ENCODE assay signal across 8 mouse cellular contexts in genomic region chr13:16017777-16018176, GRCm38 (mm10). TPM values are rescaled to one million over a fixed set of nuclear protein-coding genes. Genes with fewer than 3 reads are reported as not detected.
A peak's percentile ranks its signal among the peaks of the same experiment; 100 is the strongest.
DNase-seq lines count a peak whose midpoint lies in the region; ATAC-seq and TF ChIP-seq lines count a peak whose summit lies in the region.

No protein-coding gene starts in this region.

- WGBS in heart, adult 2 months = 12% methylated on average over 9 of the region's 9 CpGs
- WGBS in bone marrow, adult 2 months = under 1% methylated on average over 9 of the region's 9 CpGs

- intact Hi-C loops in heart, adult 2 months (cut with DNase I) = loop anchor here (10.0 kb wide), 1 partner anchor 807 kb away; no protein-coding TSS in a partner anchor

- no peak for DNase-seq in heart, adult 2 months
- DNase-seq in heart, adult 8-10 months (ENCODE audit: low spot score) = no peak
- peak; percentile 22 for DNase-seq in heart, postnatal 4 days
- no peak for DNase-seq in spleen, postnatal 10 days (ENCODE audit: low spot score in 2 of 2)
- no peak for DNase-seq in urinary bladder, postnatal 36 days (ENCODE audit: low spot score in 2 of 2)
- no peak for DNase-seq in adrenal gland, postnatal 25 days

- no peak overlapping the region; the same call in 1 of the 2 replicates for H3K9ac ChIP-seq in heart, adult 2 months (ENCODE audit: low read depth, low read length)

- ATAC-seq in megakaryocyte, adult 5-6 weeks (ENCODE audit: poor library complexity, severe bottlenecking) = peak; percentile 63

- H3K27me3 ChIP-seq in heart, adult 2 months (ENCODE audit: control insufficient read depth, insufficient read depth, low read length) = peaks cover 3% of the 10 kb centered on the region; the same call in 1 of the 2 replicates

- TF ChIP-seq POLR2A in heart, adult 2 months (IDR thresholded peaks at IDR 0.05; ENCODE audit: insufficient read depth, low read depth, low read length) = no peak
- TF ChIP-seq POLR2A in bone marrow, adult 2 months (IDR thresholded peaks at IDR 0.05; ENCODE audit: borderline replicate concordance, control insufficient read depth, low read depth, low read length) = 0 out of 2 replicates have a peak, but pooled peaks have one; percentile 18

- H3K4me1 ChIP-seq in heart, adult 2 months (ENCODE audit: control insufficient read depth, insufficient read depth, low read length) = no peaks in the 10 kb centered on the region
- H3K4me1 ChIP-seq in bone marrow, adult 2 months (ENCODE audit: control insufficient read depth, insufficient read depth, low read length) = no peaks in the 10 kb centered on the region; the same call in none of the 2 replicates

- peak overlapping the region; percentile 18 for H3K4me3 ChIP-seq in heart, adult 2 months
- peak overlapping the region; percentile 70 for H3K4me3 ChIP-seq in bone marrow, adult 2 months (replicated peaks; ENCODE audit: control insufficient read depth, low read depth, low read length)

- TF ChIP-seq CTCF in heart, adult 2 months (IDR thresholded peaks at IDR 0.05) = no peak
- no peak for TF ChIP-seq CTCF in bone marrow, adult 2 months (IDR thresholded peaks at IDR 0.05; ENCODE audit: control insufficient read depth, insufficient read depth, low read length)

- no peaks in the 10 kb centered on the region for H3K36me3 ChIP-seq in heart, adult 2 months (ENCODE audit: control insufficient read depth, insufficient read depth, low read length)

- TF ChIP-seq EP300 in heart, adult 2 months (IDR thresholded peaks at IDR 0.05; ENCODE audit: insufficient read depth, low read depth, low read length) = no peak

- peak overlapping the region; percentile 28; the same call in 1 of the 2 replicates for H3K27ac ChIP-seq in heart, adult 2 months
- peak overlapping the region; percentile 87 for H3K27ac ChIP-seq in bone marrow, adult 2 months (ENCODE audit: control insufficient read depth, insufficient read depth, low read depth, low read length, poor library complexity)

- H3K79me2 ChIP-seq in heart, adult 2 months (replicated peaks; ENCODE audit: control insufficient read depth, insufficient read depth, low read length) = no peaks in the 10 kb centered on the region

RNA-seq across cellular contexts. Expression of gene Inhba, which starts 6.1 kb away (rescaled TPM):
- total RNA-seq in heart, adult 2 months (2021) = 1 to 10 TPM; 2.5 TPM
- 0.61 and 0.85 TPM in 2 replicates for polyA plus RNA-seq in heart, adult 2 months (2012; rRNA removed)
- total RNA-seq in heart, adult 8-10 months (2022) = 1 to 10 TPM; 1.4 to 2.8 (median 2.3) TPM
- polyA plus RNA-seq in bone marrow, adult 2 months (2011; ENCODE audit: insufficient read depth, insufficient read length, low replicate concordance, missing spikeins) = 4.4 and 15.2 TPM in 2 replicates
- 10 to 100 TPM; 11.2 to 12.5 TPM for total RNA-seq in heart, postnatal 4 days (2021)
- 6.1 and 9.2 TPM in 2 replicates for total RNA-seq in megakaryocyte, adult 5-6 weeks (2015)
- 2.6 and 5.4 TPM in 2 replicates for total RNA-seq in megakaryocyte, adult 5-6 weeks (2017)
- 0.73 and 0.81 TPM in 2 replicates for total RNA-seq in adrenal gland, postnatal 25 days (2021)
